Comparison of ENCODE assay signal across 10 mouse cellular contexts in genomic region chr7:16475764-16476599, GRCm38 (mm10). TPM values are rescaled to one million over a fixed set of nuclear protein-coding genes. Genes with fewer than 3 reads are reported as not detected.
DNase-seq lines count a peak whose midpoint lies in the region; ATAC-seq lines count a peak whose summit lies in the region.
"Had no signal": no experiment of that assay in that cellular context is flagged by ENCODE, and none has a peak within 500 bp of the region (broad histone marks: within the 10 kb centered on the region; RNA-seq: fewer than 3 reads in every experiment).

No protein-coding gene starts in this region.

- peak overlapping the region; percentile 64 for H3K4me2 ChIP-seq in heart, embryonic 14.5 days (ENCODE audit: low read length)
- peak overlapping the region; percentile 61 for H3K4me2 ChIP-seq in hindbrain, embryonic 13.5 days
- H3K4me2 ChIP-seq in midbrain, embryonic 11.5 days: peak overlapping the region; percentile 47

- H3K27ac ChIP-seq in heart, embryonic 14.5 days (replicated peaks in 1 of 2; ENCODE audit: control insufficient read depth in 1 of 2, insufficient read depth in 1 of 2, low read depth in 2 of 2, low read length in 2 of 2): no peak overlapping the region
- H3K27ac ChIP-seq in hindbrain, embryonic 13.5 days: no peak overlapping the region
- H3K27ac ChIP-seq in midbrain, embryonic 11.5 days (ENCODE audit: low read depth, low read length): no peak overlapping the region

- WGBS in heart, embryonic 14.5 days: 1% methylated on average over 59 of the region's 59 CpGs
- 1% methylated on average over 51 of the region's 59 CpGs for WGBS in hindbrain, embryonic 13.5 days
- WGBS in midbrain, embryonic 11.5 days: 1% methylated on average over 49 of the region's 59 CpGs

- H3K9me3 ChIP-seq in heart, embryonic 14.5 days (ENCODE audit: control insufficient read depth, low read length): no peaks in the 10 kb centered on the region
- no peaks in the 10 kb centered on the region for H3K9me3 ChIP-seq in hindbrain, embryonic 13.5 days
- no peaks in the 10 kb centered on the region for H3K9me3 ChIP-seq in midbrain, embryonic 11.5 days (ENCODE audit: control insufficient read depth, low read length)

- H3K9ac ChIP-seq in heart, embryonic 14.5 days (ENCODE audit: low read length): no peak overlapping the region
- no peak overlapping the region; the same call in 1 of the 2 replicates for H3K9ac ChIP-seq in hindbrain, embryonic 13.5 days
- H3K9ac ChIP-seq in midbrain, embryonic 11.5 days (ENCODE audit: low read length): no peak overlapping the region

- peaks cover 5 to 15% of the 10 kb centered on the region in 2 experiments; a peak in 3 of 4 replicates for H3K4me1 ChIP-seq in heart, embryonic 14.5 days (ENCODE audit: control insufficient read depth in 2 of 2, insufficient read depth in 2 of 2, low read length in 2 of 2)
- H3K4me1 ChIP-seq in hindbrain, embryonic 13.5 days (replicated peaks): peaks cover 27% of the 10 kb centered on the region
- peaks cover 9% of the 10 kb centered on the region for H3K4me1 ChIP-seq in midbrain, embryonic 11.5 days (ENCODE audit: control insufficient read depth, insufficient read depth, low read length)

- peak overlapping the region; percentile 32 to 36; a peak in 3 of 4 replicates for H3K4me3 ChIP-seq in heart, embryonic 14.5 days (ENCODE audit: control insufficient read depth in 1 of 2, insufficient read depth in 1 of 2, low read depth in 1 of 2, low read length in 2 of 2)
- H3K4me3 ChIP-seq in hindbrain, embryonic 13.5 days: peak overlapping the region; percentile 38
- peak overlapping the region; percentile 25 for H3K4me3 ChIP-seq in midbrain, embryonic 11.5 days (ENCODE audit: low read depth, low read length)

- H3K27me3 ChIP-seq in heart, embryonic 14.5 days (ENCODE audit: control insufficient read depth, insufficient read depth, low read length): peaks cover 66% of the 10 kb centered on the region
- peaks cover 77% of the 10 kb centered on the region for H3K27me3 ChIP-seq in hindbrain, embryonic 13.5 days
- peaks cover 61% of the 10 kb centered on the region for H3K27me3 ChIP-seq in midbrain, embryonic 11.5 days (ENCODE audit: control insufficient read depth, insufficient read depth, low read length)

- intact Hi-C loops in heart, postnatal 14 days (cut with DNase I): no loop called here

- H3K36me3 ChIP-seq in heart, embryonic 14.5 days (ENCODE audit: control insufficient read depth, insufficient read depth, low read length): no peaks in the 10 kb centered on the region
- no peaks in the 10 kb centered on the region for H3K36me3 ChIP-seq in hindbrain, embryonic 13.5 days
- no peaks in the 10 kb centered on the region for H3K36me3 ChIP-seq in midbrain, embryonic 11.5 days (ENCODE audit: control insufficient read depth, insufficient read depth, low read length)

- DNase-seq in heart, postnatal 14 days: no peak
- DNase-seq in Muller cell, postnatal 12 days (ENCODE audit: inconsistent ontology term): peak; percentile 40
- peak; percentile 88 for DNase-seq in midbrain, embryonic 11.5 days (ENCODE audit: low spot score, missing footprints)
- no peak for DNase-seq in spleen, adult 18-20 months
- DNase-seq in thymus, postnatal 0 days (ENCODE audit: low spot score): no peak
- no peak for DNase-seq in thymus, postnatal 10 days (ENCODE audit: low spot score in 2 of 2)
- DNase-seq: layer of hippocampus, adult 9-11 months had no signal

- 0 out of 2 replicates have a peak, but pooled peaks have one; percentile 23 for ATAC-seq in heart, embryonic 14.5 days (ENCODE audit: insufficient number of reproducible peaks, insufficient read depth, low FRiP score, low read depth)
- no peak; the same call in 1 of the 2 replicates for ATAC-seq in hindbrain, embryonic 13.5 days (ENCODE audit: low FRiP score)
- ATAC-seq in midbrain, embryonic 11.5 days (ENCODE audit: low FRiP score): no peak

RNA-seq across cellular contexts. Expression of gene Npas1, which starts 1.5 kb away (rescaled TPM):
- polyA plus RNA-seq in heart, embryonic 14.5 days (2014; fragmentation: Nextera tagmentation; extraction: Ambion mirVana): 0.20 TPM in 1 of 2 replicates, not detected in the other
- not detected for total RNA-seq in heart, postnatal 14 days (2021)
- polyA plus RNA-seq in hindbrain, embryonic 13.5 days (2015; fragmentation: Nextera tagmentation; extraction: Ambion mirVana): 2.3 and 2.5 TPM in 2 replicates
- 0.30 TPM in 2 replicates for polyA plus RNA-seq in midbrain, embryonic 11.5 days (2014; fragmentation: Nextera tagmentation; extraction: Ambion mirVana)
- polyA plus RNA-seq in thymus, postnatal 0 days (2015; fragmentation: Nextera tagmentation; extraction: Ambion mirVana): 0.31 and 0.52 TPM in 2 replicates
- total RNA-seq: adrenal gland, postnatal 10 days had no signal

RNA-seq across cellular contexts. Expression of gene Tmem160, which starts 23.4 kb away (rescaled TPM):
- 87.5 and 96.7 TPM in 2 replicates for polyA plus RNA-seq in heart, embryonic 14.5 days (2014; fragmentation: Nextera tagmentation; extraction: Ambion mirVana)
- 10 to 100 TPM; 85.0 to 86.8 TPM for total RNA-seq in heart, postnatal 14 days (2021)
- polyA plus RNA-seq in hindbrain, embryonic 13.5 days (2015; fragmentation: Nextera tagmentation; extraction: Ambion mirVana): 55.9 and 60.8 TPM in 2 replicates
- polyA plus RNA-seq in midbrain, embryonic 11.5 days (2014; fragmentation: Nextera tagmentation; extraction: Ambion mirVana): 40.0 and 49.2 TPM in 2 replicates
- polyA plus RNA-seq in thymus, postnatal 0 days (2015; fragmentation: Nextera tagmentation; extraction: Ambion mirVana): 148 and 149 TPM in 2 replicates

Comparison
In these comparisons a context has a peak if more than half of its experiments do, and no peak if none do; other contexts are left out.
1. DNase-seq: peak in Muller cell, postnatal 12 days (single experiment) and midbrain, embryonic 11.5 days (single experiment); none in heart, postnatal 14 days (0 of 2), spleen, adult 18-20 months (0 of 2), thymus, postnatal 0 days (single experiment) and thymus, postnatal 10 days (0 of 2).
2. Peak in every context shown above with its lines, with median percentiles within 50 percentile points of each other: H3K4me2 ChIP-seq and H3K4me3 ChIP-seq.